Mouse (Mus musculus) liver, postnatal 0 days (tissue): ENCODE data around the gene Rgcc. TPM values are rescaled to one million over a fixed set of nuclear protein-coding genes. Genes with fewer than 3 reads are reported as not detected.

Experiments used
- ATAC-seq: fragments of 200-750 bp; cut with Nextera tagmentation; 2 replicates; pipeline ENCODE4 v1.8.0; 2017; ENCODE audit warnings: mild to moderate bottlenecking, moderate library complexity
- DNase-seq: peaks from one replicate; pipeline ENCODE4 v3.0.0-alpha.2; 2016
- H3K27ac ChIP-seq: fragments of 300-500 bp; sonication (generic); 2 replicates; pipeline ENCODE4 v1.5.1; 2014; ENCODE audit warnings: antibody characterized with exemption, moderate library complexity, mild to moderate bottlenecking, low read depth
- H3K27me3 ChIP-seq: fragments of 300-500 bp; sonication (generic); 2 replicates; pipeline ENCODE4 v1.6.1; 2014; ENCODE audit warnings: low read length, control low read depth, mixed read lengths; ENCODE audit not compliant: insufficient read depth
- H3K36me3 ChIP-seq: fragments of 300-500 bp; sonication (generic); replicated peaks from 2 replicates; pipeline ENCODE4 v1.6.1; 2014; ENCODE audit warnings: mild to moderate bottlenecking, control low read depth, low read length, moderate library complexity, mixed read lengths; ENCODE audit not compliant: insufficient read depth
- H3K4me1 ChIP-seq: fragments of 300-500 bp; sonication (generic); 2 replicates; pipeline ENCODE4 v1.6.1; 2014; ENCODE audit warnings: antibody characterized with exemption, mild to moderate bottlenecking, control low read depth; ENCODE audit not compliant: insufficient read depth
- H3K4me2 ChIP-seq: fragments of 300-500 bp; sonication (generic); 2 replicates; pipeline ENCODE4 v1.6.1; 2014; ENCODE audit warnings: low read depth, mild to moderate bottlenecking, low read length, moderate library complexity, mixed read lengths
- H3K4me3 ChIP-seq: fragments of 300-500 bp; sonication (generic); 2 replicates; pipeline ENCODE4 v1.5.1; 2014; ENCODE audit warnings: low read depth, low read length
- H3K9ac ChIP-seq: fragments of 300-500 bp; sonication (generic); replicated peaks from 2 replicates; pipeline ENCODE4 v1.6.1; 2014; ENCODE audit warnings: mild to moderate bottlenecking, moderate library complexity
- H3K9me3 ChIP-seq: fragments of 300-500 bp; sonication (generic); 2 replicates; pipeline ENCODE4 v1.6.1; 2016; ENCODE audit warnings: mild to moderate bottlenecking, control low read depth, low read length, mixed read lengths
- CTCF ChIP-seq: sonication (generic); IDR thresholded peaks from 2 replicates; pipeline ENCODE4 v1.5.1; 2016; ENCODE audit warnings: antibody characterized with exemption, low read depth
- EP300 ChIP-seq: IDR thresholded peaks from 2 replicates; pipeline ENCODE4 v1.6.1; 2016; ENCODE audit warnings: antibody characterized with exemption, low read depth, mild to moderate bottlenecking
- WGBS: fragments of 180-500 bp; shearing (Covaris S2); extraction: QIAGEN DNeasy Blood & Tissue Kit; methylation state at CpG from one replicate; pipeline ENCODE4 v1.1.7; 2014; ENCODE audit not compliant: insufficient replicate concordance; 5-methylcytosine and 5-hydroxymethylcytosine counted together
- polyA plus RNA-seq: library from polyadenylated mRNA; unstranded; fragments of >200 nt; fragmentation: Nextera tagmentation; extraction: Ambion mirVana; gene quantifications from 2 replicates; pipeline ENCODE4 v1.2.1, GENCODE M21; 2015

The Rgcc gene
- polyA plus RNA-seq, 1 experiment from 2014 or later, result 102 TPM

GRCm38 (mm10) chr14:79284616-79285015 is 16.8 kb downstream of the Rgcc start:
- H3K27me3 ChIP-seq, result no peaks in the 10 kb centered on the region
- ATAC-seq (no peak), DNase-seq (no peak)
- H3K9me3 ChIP-seq, result no peaks in the 10 kb centered on the region
- TF ChIP-seq CTCF, result no peak
- no peak for TF ChIP-seq EP300
- no peak overlapping the region for H3K27ac ChIP-seq
- peaks cover 12% of the 10 kb centered on the region for H3K36me3 ChIP-seq
- H3K4me1 ChIP-seq, result no peaks in the 10 kb centered on the region
- no peak overlapping the region for H3K4me3 ChIP-seq
- no peak overlapping the region for H3K9ac ChIP-seq
- 84% methylated on average over 4 of the region's 4 CpGs for WGBS
- H3K4me2 ChIP-seq, result no peak overlapping the region

- Histone ChIP-seq H3K4me3 (no peak overlapping the region), H3K36me3 (peaks cover 8% of the 10 kb centered on the region), H3K4me1 (no peaks in the 10 kb centered on the region), H3K9ac (no peak overlapping the region), H3K4me2 (no peak overlapping the region), H3K27ac (no peak overlapping the region), H3K9me3 (no peaks in the 10 kb centered on the region), H3K27me3 (no peaks in the 10 kb centered on the region)
- 88% methylated on average over 7 of the region's 7 CpGs for WGBS
- DNase-seq (no peak), ATAC-seq (no peak)
- TF ChIP-seq EP300 (no peak), CTCF (no peak)
Observed at GRCm38 (mm10) chr14:79283952-79284351, 17.5 kb downstream of the Rgcc start.

GRCm38 (mm10) chr14:79281894-79282553 is 19.4 kb downstream of the Rgcc start:
- Histone ChIP-seq H3K36me3 (no peaks in the 10 kb centered on the region), H3K4me1 (no peaks in the 10 kb centered on the region), H3K4me2 (no peak overlapping the region), H3K27ac (no peak overlapping the region), H3K4me3 (no peak overlapping the region), H3K9me3 (no peaks in the 10 kb centered on the region), H3K27me3 (no peaks in the 10 kb centered on the region), H3K9ac (no peak overlapping the region)
- 60% methylated on average over 9 of the region's 9 CpGs for WGBS
- ATAC-seq (no peak), DNase-seq (no peak)
- no peak for TF ChIP-seq EP300
- no peak for TF ChIP-seq CTCF

GRCm38 (mm10) chr14:79280456-79280855 is 21.0 kb downstream of the Rgcc start:
- TF ChIP-seq EP300 (no peak), CTCF (no peak)
- H3K27me3 ChIP-seq, result no peaks in the 10 kb centered on the region
- H3K27ac ChIP-seq, result no peak overlapping the region
- ATAC-seq (peak; percentile 48; the same call in 1 of the 2 replicates), DNase-seq (no peak)
- H3K4me2 ChIP-seq, result no peak overlapping the region
- no peaks in the 10 kb centered on the region for H3K36me3 ChIP-seq
- H3K9ac ChIP-seq, result no peak overlapping the region
- H3K4me3 ChIP-seq, result no peak overlapping the region
- 80% methylated on average over 9 of the region's 9 CpGs for WGBS
- no peaks in the 10 kb centered on the region for H3K4me1 ChIP-seq
- no peaks in the 10 kb centered on the region for H3K9me3 ChIP-seq

GRCm38 (mm10) chr14:79279494-79279893 is 22.0 kb downstream of the Rgcc start:
- no peak overlapping the region for H3K27ac ChIP-seq
- no peaks in the 10 kb centered on the region for H3K4me1 ChIP-seq
- DNase-seq, result no peak
- H3K9me3 ChIP-seq, result no peaks in the 10 kb centered on the region
- TF ChIP-seq CTCF (no peak), EP300 (no peak)
- 67% methylated on average over 1 of the region's 1 CpGs for WGBS
- no peak overlapping the region for H3K4me3 ChIP-seq
- H3K27me3 ChIP-seq, result no peaks in the 10 kb centered on the region
- H3K9ac ChIP-seq, result no peak overlapping the region
- no peaks in the 10 kb centered on the region for H3K36me3 ChIP-seq
- H3K4me2 ChIP-seq, result no peak overlapping the region
- ATAC-seq, result no peak

- TF ChIP-seq CTCF, result no peak
- no peak for TF ChIP-seq EP300
- Histone ChIP-seq H3K4me3 (no peak overlapping the region), H3K4me2 (no peak overlapping the region), H3K9me3 (no peaks in the 10 kb centered on the region), H3K27me3 (no peaks in the 10 kb centered on the region), H3K4me1 (no peaks in the 10 kb centered on the region), H3K36me3 (no peaks in the 10 kb centered on the region), H3K9ac (no peak overlapping the region), H3K27ac (no peak overlapping the region)
- ATAC-seq, result no peak
- WGBS, result 82% methylated on average over 4 of the region's 4 CpGs
- no peak for DNase-seq
Observed at GRCm38 (mm10) chr14:79278927-79279326, 22.5 kb downstream of the Rgcc start.
